Mouse (Mus musculus): Measurements from ENCODE around the gene Atoh8.

Atoh8 gene

GRCm38 (mm10) chr6:72235098-72235806, at the start of gene Atoh8:
TSS of gene Atoh8 (minus strand) at chr6:72235577.
- no peak for DNase-seq (ENCODE audit: low read depth, low spot score)

- no peak for DNase-seq (ENCODE audit: low read depth, low spot score)
These were observed 48.5 kb upstream of the Atoh8 start for GRCm38 (mm10) chr6:72283914-72284313.

- DNase-seq (ENCODE audit: low read depth, low spot score), result no peak
These were observed 45.1 kb upstream of the Atoh8 start for GRCm38 (mm10) chr6:72280410-72280998.

GRCm38 (mm10) chr6:72279505-72279904, 44.1 kb upstream of the Atoh8 start:
- DNase-seq (ENCODE audit: low read depth, low spot score), result no peak

- no peak for DNase-seq (ENCODE audit: low read depth, low spot score)
These were observed 43.5 kb upstream of the Atoh8 start for GRCm38 (mm10) chr6:72278835-72279234.

- DNase-seq (ENCODE audit: low read depth, low spot score), result no peak
These were observed 42.3 kb upstream of the Atoh8 start for GRCm38 (mm10) chr6:72277508-72278166.

- no peak for DNase-seq (ENCODE audit: low read depth, low spot score)
These were observed 41.6 kb upstream of the Atoh8 start for GRCm38 (mm10) chr6:72276972-72277441.

GRCm38 (mm10) chr6:72276141-72276540, 40.8 kb upstream of the Atoh8 start:
- DNase-seq (ENCODE audit: low read depth, low spot score), result no peak

GRCm38 (mm10) chr6:72275527-72275926, 40.1 kb upstream of the Atoh8 start:
- no peak for DNase-seq (ENCODE audit: low read depth, low spot score)

- DNase-seq (ENCODE audit: low read depth, low spot score), result no peak
These were observed 37.8 kb upstream of the Atoh8 start for GRCm38 (mm10) chr6:72273153-72273552.

GRCm38 (mm10) chr6:72272161-72272696, 36.9 kb upstream of the Atoh8 start:
- no peak for DNase-seq (ENCODE audit: low read depth, low spot score)

GRCm38 (mm10) chr6:72270952-72271519, 35.7 kb upstream of the Atoh8 start:
- no peak for DNase-seq (ENCODE audit: low read depth, low spot score)

- no peak for DNase-seq (ENCODE audit: low read depth, low spot score)
These were observed 34.9 kb upstream of the Atoh8 start for GRCm38 (mm10) chr6:72270258-72270657.

GRCm38 (mm10) chr6:72268149-72268847, 32.9 kb upstream of the Atoh8 start:
- no peak for DNase-seq (ENCODE audit: low read depth, low spot score)

- DNase-seq (ENCODE audit: low read depth, low spot score), result no peak
These were observed 30.3 kb upstream of the Atoh8 start for GRCm38 (mm10) chr6:72265664-72266063.

- DNase-seq (ENCODE audit: low read depth, low spot score), result no peak
These were observed 28.4 kb upstream of the Atoh8 start for GRCm38 (mm10) chr6:72263679-72264265.

GRCm38 (mm10) chr6:72261683-72262320, 26.4 kb upstream of the Atoh8 start:
- DNase-seq (ENCODE audit: low read depth, low spot score), result no peak

- peak; percentile 49 for DNase-seq (ENCODE audit: low read depth, low spot score)
These were observed 25.8 kb upstream of the Atoh8 start for GRCm38 (mm10) chr6:72260981-72261682.

- DNase-seq (ENCODE audit: low read depth, low spot score), result no peak
These were observed 24.1 kb upstream of the Atoh8 start for GRCm38 (mm10) chr6:72259474-72259873.

GRCm38 (mm10) chr6:72255294-72255693, 19.9 kb upstream of the Atoh8 start:
- no peak for DNase-seq (ENCODE audit: low read depth, low spot score)

Data from brain, embryonic 18.5 days (tissue).